Mouse (Mus musculus) neural tube, embryonic 12.5 days (tissue): Measurements from ENCODE around the gene D430041D05Rik. TPM values are rescaled to one million over a fixed set of nuclear protein-coding genes. Genes with fewer than 3 reads are reported as not detected.

Experiments
- ATAC-seq: fragments of 200-750 bp; cut with Nextera tagmentation; 2 replicates; pipeline ENCODE4 v1.8.0; 2017; ENCODE audit warnings: low read depth, mild to moderate bottlenecking, moderate TSS enrichment, moderate library complexity; ENCODE audit not compliant: low FRiP score
- H3K27ac ChIP-seq: fragments of 300-500 bp; sonication (generic); 2 replicates; pipeline ENCODE4 v1.5.1; 2016
- H3K27me3 ChIP-seq: fragments of 300-500 bp; sonication (generic); replicated peaks from 2 replicates; pipeline ENCODE4 v1.6.1; 2016; ENCODE audit warnings: mild to moderate bottlenecking
- H3K36me3 ChIP-seq: fragments of 300-500 bp; sonication (generic); 2 replicates; pipeline ENCODE4 v1.6.1; 2016; ENCODE audit warnings: mild to moderate bottlenecking
- H3K4me1 ChIP-seq: fragments of 300-500 bp; sonication (generic); 2 replicates; pipeline ENCODE4 v1.6.1; 2016
- H3K4me2 ChIP-seq: fragments of 300-500 bp; sonication (generic); replicated peaks from 2 replicates; pipeline ENCODE4 v1.6.1; 2016; ENCODE audit warnings: mild to moderate bottlenecking
- H3K4me3 ChIP-seq: fragments of 300-500 bp; sonication (generic); 2 replicates; pipeline ENCODE4 v1.5.1; 2016
- H3K9ac ChIP-seq: fragments of 300-500 bp; sonication (generic); 2 replicates; pipeline ENCODE4 v1.6.1; 2016; ENCODE audit warnings: mild to moderate bottlenecking
- H3K9me3 ChIP-seq: fragments of 300-500 bp; sonication (generic); 2 replicates; pipeline ENCODE4 v1.6.1; 2016; ENCODE audit warnings: mild to moderate bottlenecking
- WGBS: fragments of 180-500 bp; shearing (Covaris S2); methylation state at CpG from one replicate; pipeline ENCODE4 v1.1.7; 2016; 5-methylcytosine and 5-hydroxymethylcytosine counted together
- polyA plus RNA-seq: library from polyadenylated mRNA; unstranded; fragments of >200 nt; fragmentation: Nextera tagmentation; extraction: Ambion mirVana; gene quantifications from 2 replicates; pipeline ENCODE4 v1.2.1, GENCODE M21; 2016

Gene D430041D05Rik
- polyA plus RNA-seq, 1 experiment from 2014 or later, result 4.7 TPM

DNA sequence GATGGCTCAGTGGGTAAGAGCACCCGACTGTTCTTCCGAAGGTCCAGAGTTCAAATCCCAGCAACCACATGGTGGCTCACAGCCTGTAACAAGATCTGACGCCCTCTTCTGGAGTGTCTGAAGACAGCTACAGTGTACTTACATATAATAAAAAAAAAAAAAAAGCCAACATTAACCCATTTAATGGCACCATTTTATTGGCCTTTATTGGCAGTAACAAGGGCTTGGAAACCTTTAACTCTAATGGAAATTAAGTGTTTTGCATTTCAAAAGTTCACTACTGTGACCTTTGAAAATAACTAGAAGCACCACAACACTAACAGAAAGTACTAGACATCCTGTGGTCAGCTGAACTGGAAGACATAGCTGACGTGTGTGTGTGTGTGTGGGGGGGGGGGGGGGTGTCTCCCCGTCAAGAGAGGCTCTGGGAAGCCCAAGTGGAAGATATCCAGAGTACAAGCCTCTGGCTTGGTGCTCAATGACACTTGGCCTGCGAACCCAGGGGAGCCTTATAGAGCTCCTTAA lies 39.1 kb downstream of the D430041D05Rik start:
- no peak overlapping the region for H3K4me2 ChIP-seq
- peaks cover 16% of the 10 kb centered on the region for H3K4me1 ChIP-seq
- no peak overlapping the region for H3K4me3 ChIP-seq
- no peak overlapping the region for H3K27ac ChIP-seq
- H3K27me3 ChIP-seq, result no peaks in the 10 kb centered on the region
- ATAC-seq, result no peak
- no peak overlapping the region for H3K9ac ChIP-seq
- no peaks in the 10 kb centered on the region for H3K36me3 ChIP-seq
- 67% methylated on average over 6 of the region's 6 CpGs for WGBS
- no peaks in the 10 kb centered on the region for H3K9me3 ChIP-seq

DNA sequence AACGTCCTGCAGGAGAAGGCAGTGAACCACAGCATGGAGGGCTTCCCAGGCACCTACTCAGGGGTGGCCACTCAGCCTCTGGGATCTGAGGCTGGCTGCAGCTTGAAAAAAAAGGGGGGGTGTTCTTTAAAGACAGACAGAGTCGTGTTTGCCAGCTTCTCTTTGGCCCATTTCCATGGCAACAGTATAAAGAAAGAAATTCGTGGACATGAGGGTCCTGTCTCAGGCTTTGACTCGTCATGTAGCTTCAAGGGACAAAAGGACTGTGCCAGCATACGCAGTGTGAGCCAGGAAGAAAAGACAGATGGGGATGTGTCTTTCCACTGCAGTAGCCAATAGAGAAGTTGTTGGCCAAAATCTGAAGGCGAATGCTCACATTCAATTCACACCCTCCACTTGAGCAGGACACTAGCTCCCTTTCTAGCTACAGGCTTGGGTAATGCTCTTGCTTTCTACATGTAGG lies 42.9 kb downstream of the D430041D05Rik start:
- H3K36me3 ChIP-seq, result no peaks in the 10 kb centered on the region
- no peak overlapping the region for H3K4me3 ChIP-seq
- H3K27ac ChIP-seq, result no peak overlapping the region
- peaks cover 16% of the 10 kb centered on the region for H3K4me1 ChIP-seq
- no peak overlapping the region for H3K9ac ChIP-seq
- 0 out of 2 replicates have a peak overlapping the region, but pooled peaks have one; percentile 9 for H3K4me2 ChIP-seq
- WGBS, result 11% methylated on average over 6 of the region's 6 CpGs
- peak; percentile 89 for ATAC-seq
- no peaks in the 10 kb centered on the region for H3K9me3 ChIP-seq
- H3K27me3 ChIP-seq, result no peaks in the 10 kb centered on the region

DNA sequence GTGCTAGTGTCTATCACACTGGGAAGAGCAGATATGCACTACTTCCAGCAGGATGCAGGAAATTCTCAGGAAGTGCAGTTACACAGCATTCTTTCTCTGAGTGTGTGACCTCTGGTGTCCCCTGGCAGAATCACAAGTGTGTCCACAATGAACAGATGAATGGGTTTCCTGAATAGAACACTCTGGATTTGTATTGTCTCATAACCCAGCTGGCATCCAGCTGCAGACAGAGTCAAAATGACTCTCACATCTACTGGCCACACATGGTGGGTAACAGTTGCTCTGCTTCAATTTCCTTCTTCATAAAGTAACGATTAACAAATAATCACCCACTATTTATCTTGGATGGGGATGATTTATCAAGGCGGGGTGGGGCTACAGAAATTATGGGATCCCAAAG lies 43.5 kb downstream of the D430041D05Rik start:
- H3K9ac ChIP-seq, result no peak overlapping the region
- ATAC-seq, result peak; percentile 48; the same call in 1 of the 2 replicates
- no peaks in the 10 kb centered on the region for H3K36me3 ChIP-seq
- no peaks in the 10 kb centered on the region for H3K27me3 ChIP-seq
- H3K4me1 ChIP-seq, result peaks cover 16% of the 10 kb centered on the region
- no peaks in the 10 kb centered on the region for H3K9me3 ChIP-seq
- H3K4me2 ChIP-seq, result no peak overlapping the region
- WGBS, result 70% methylated on average over 2 of the region's 2 CpGs
- no peak overlapping the region for H3K27ac ChIP-seq
- H3K4me3 ChIP-seq, result no peak overlapping the region

GRCm38 (mm10) chr2:104359305-104359704 lies 51.5 kb downstream of the D430041D05Rik start:
- H3K4me1 ChIP-seq, result no peaks in the 10 kb centered on the region
- ATAC-seq, result no peak
- no peaks in the 10 kb centered on the region for H3K9me3 ChIP-seq
- H3K4me2 ChIP-seq, result no peak overlapping the region
- no peak overlapping the region for H3K27ac ChIP-seq
- no peak overlapping the region for H3K4me3 ChIP-seq
- no peak overlapping the region for H3K9ac ChIP-seq
- H3K27me3 ChIP-seq, result no peaks in the 10 kb centered on the region
- WGBS, result 87% methylated on average over 3 of the region's 3 CpGs
- H3K36me3 ChIP-seq, result no peaks in the 10 kb centered on the region

GRCm38 (mm10) chr2:104358881-104359280 lies 51.9 kb downstream of the D430041D05Rik start:
- Histone ChIP-seq H3K9ac (no peak overlapping the region), H3K4me3 (no peak overlapping the region), H3K4me1 (no peaks in the 10 kb centered on the region), H3K36me3 (no peaks in the 10 kb centered on the region), H3K27me3 (no peaks in the 10 kb centered on the region), H3K27ac (no peak overlapping the region), H3K4me2 (no peak overlapping the region), H3K9me3 (no peaks in the 10 kb centered on the region)
- 90% methylated on average over 1 of the region's 1 CpGs for WGBS
- ATAC-seq, result no peak

GRCm38 (mm10) chr2:104356531-104356930 lies 54.3 kb downstream of the D430041D05Rik start:
- no peaks in the 10 kb centered on the region for H3K4me1 ChIP-seq
- no peak overlapping the region for H3K4me2 ChIP-seq
- ATAC-seq, result no peak
- no peaks in the 10 kb centered on the region for H3K36me3 ChIP-seq
- H3K27ac ChIP-seq, result no peak overlapping the region
- 86% methylated on average over 4 of the region's 4 CpGs for WGBS
- no peak overlapping the region for H3K4me3 ChIP-seq
- no peaks in the 10 kb centered on the region for H3K27me3 ChIP-seq
- H3K9ac ChIP-seq, result no peak overlapping the region
- no peaks in the 10 kb centered on the region for H3K9me3 ChIP-seq

GRCm38 (mm10) chr2:104354117-104354516 lies 56.7 kb downstream of the D430041D05Rik start:
- no peak for ATAC-seq
- H3K4me2 ChIP-seq, result no peak overlapping the region
- no peak overlapping the region for H3K4me3 ChIP-seq
- H3K36me3 ChIP-seq, result no peaks in the 10 kb centered on the region
- H3K4me1 ChIP-seq, result no peaks in the 10 kb centered on the region
- no peaks in the 10 kb centered on the region for H3K9me3 ChIP-seq
- no peak overlapping the region for H3K9ac ChIP-seq
- no peaks in the 10 kb centered on the region for H3K27me3 ChIP-seq
- H3K27ac ChIP-seq, result no peak overlapping the region

DNA sequence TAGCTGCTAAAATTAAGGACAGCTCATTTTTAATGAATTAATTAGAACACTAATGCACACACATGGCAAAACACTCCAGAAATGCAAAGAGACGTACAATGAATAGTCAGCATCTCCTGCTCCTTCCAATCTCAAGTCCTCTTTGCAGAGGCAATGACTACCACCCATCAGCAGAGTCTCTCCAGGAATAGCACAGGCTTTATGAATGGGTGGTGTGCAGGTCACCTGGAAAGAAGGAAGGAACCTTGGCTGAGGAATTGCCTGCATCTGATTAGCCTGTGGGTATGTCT lies 58.7 kb downstream of the D430041D05Rik start:
- H3K4me3 ChIP-seq, result no peak overlapping the region
- no peak overlapping the region for H3K4me2 ChIP-seq
- 87% methylated on average over 1 of the region's 1 CpGs for WGBS
- H3K27me3 ChIP-seq, result no peaks in the 10 kb centered on the region
- no peaks in the 10 kb centered on the region for H3K36me3 ChIP-seq
- no peak for ATAC-seq
- no peak overlapping the region for H3K9ac ChIP-seq
- H3K27ac ChIP-seq, result no peak overlapping the region
- no peaks in the 10 kb centered on the region for H3K9me3 ChIP-seq
- H3K4me1 ChIP-seq, result no peaks in the 10 kb centered on the region

DNA sequence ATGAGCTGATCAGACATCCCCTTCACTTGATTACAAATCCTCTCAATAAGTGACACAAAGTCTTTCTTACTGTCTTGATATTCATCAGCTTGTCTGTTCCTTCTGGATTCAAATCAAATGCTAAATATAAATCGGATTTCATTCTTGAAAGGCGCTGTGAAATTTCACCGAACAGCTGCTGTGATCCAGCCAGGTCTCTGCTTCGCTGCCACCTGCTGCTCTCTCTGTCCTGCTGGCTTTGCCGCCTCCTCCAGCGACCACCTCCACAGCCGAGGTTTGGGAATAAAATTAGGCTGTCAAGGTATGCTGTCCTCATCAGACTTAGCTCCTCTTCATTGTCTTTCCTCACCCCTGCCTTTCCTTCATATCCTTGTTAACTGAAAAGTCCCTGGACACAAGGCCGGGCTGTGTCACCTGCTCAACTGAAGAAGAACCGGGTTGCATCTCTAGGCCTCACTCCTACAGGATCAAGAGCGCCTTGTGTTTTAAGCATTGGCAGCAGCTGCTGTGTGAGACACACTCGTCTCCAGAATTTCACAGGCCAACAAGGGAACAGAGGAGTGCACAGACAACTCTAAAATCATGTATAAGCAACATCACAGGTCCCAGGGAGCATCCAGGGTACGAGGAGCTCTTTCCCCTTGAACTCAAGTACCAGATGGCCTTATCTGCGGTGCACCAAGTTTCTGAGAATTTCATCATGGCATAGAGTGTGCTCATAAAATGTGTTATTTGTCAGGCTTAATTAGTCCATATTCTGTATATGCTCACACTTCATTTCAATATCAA lies 59.2 kb downstream of the D430041D05Rik start:
- H3K4me3 ChIP-seq, result no peak overlapping the region
- no peaks in the 10 kb centered on the region for H3K4me1 ChIP-seq
- no peak for ATAC-seq
- WGBS, result 82% methylated on average over 13 of the region's 13 CpGs
- no peaks in the 10 kb centered on the region for H3K9me3 ChIP-seq
- no peaks in the 10 kb centered on the region for H3K36me3 ChIP-seq
- H3K9ac ChIP-seq, result no peak overlapping the region
- no peaks in the 10 kb centered on the region for H3K27me3 ChIP-seq
- H3K4me2 ChIP-seq, result no peak overlapping the region
- no peak overlapping the region for H3K27ac ChIP-seq

- Histone ChIP-seq H3K27ac (no peak overlapping the region), H3K27me3 (no peaks in the 10 kb centered on the region), H3K36me3 (no peaks in the 10 kb centered on the region), H3K4me2 (no peak overlapping the region), H3K4me1 (peaks cover 16% of the 10 kb centered on the region), H3K9ac (no peak overlapping the region), H3K9me3 (no peaks in the 10 kb centered on the region), H3K4me3 (no peak overlapping the region)
- ATAC-seq, result no peak
Measured at GRCm38 (mm10) chr2:104337619-104338018, 73.2 kb downstream of the D430041D05Rik start.

DNA sequence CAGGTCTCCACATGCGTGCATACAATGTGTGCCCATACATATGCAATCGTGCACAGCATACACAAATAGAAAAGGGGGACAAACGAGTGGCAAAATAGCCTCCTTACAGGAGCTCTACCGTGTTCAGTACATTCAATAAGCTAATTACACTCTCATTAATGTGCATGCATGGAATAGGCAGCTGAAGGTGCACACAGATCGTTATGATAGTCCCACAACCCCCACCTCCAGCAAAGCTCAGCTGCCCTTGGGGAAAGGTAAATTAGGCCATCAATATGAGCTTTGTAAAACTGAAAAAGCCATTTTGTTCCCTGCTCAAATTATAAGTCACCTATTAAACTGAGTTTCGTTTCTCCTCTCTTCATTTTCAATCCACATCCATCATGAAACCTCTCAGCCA lies 75.0 kb downstream of the D430041D05Rik start:
- Histone ChIP-seq H3K4me1 (peaks cover 16% of the 10 kb centered on the region), H3K27me3 (no peaks in the 10 kb centered on the region), H3K9ac (no peak overlapping the region), H3K27ac (no peak overlapping the region), H3K9me3 (no peaks in the 10 kb centered on the region), H3K4me2 (no peak overlapping the region), H3K4me3 (no peak overlapping the region), H3K36me3 (no peaks in the 10 kb centered on the region)
- no peak for ATAC-seq
- 63% methylated on average over 6 of the region's 6 CpGs for WGBS

GRCm38 (mm10) chr2:104333952-104334351 lies 76.9 kb downstream of the D430041D05Rik start:
- Histone ChIP-seq H3K36me3 (no peaks in the 10 kb centered on the region), H3K9me3 (no peaks in the 10 kb centered on the region), H3K9ac (no peak overlapping the region), H3K27me3 (no peaks in the 10 kb centered on the region), H3K4me1 (peaks cover 16% of the 10 kb centered on the region), H3K4me3 (no peak overlapping the region), H3K4me2 (no peak overlapping the region), H3K27ac (no peak overlapping the region)
- WGBS, result 70% methylated on average over 5 of the region's 5 CpGs
- ATAC-seq, result no peak

DNA sequence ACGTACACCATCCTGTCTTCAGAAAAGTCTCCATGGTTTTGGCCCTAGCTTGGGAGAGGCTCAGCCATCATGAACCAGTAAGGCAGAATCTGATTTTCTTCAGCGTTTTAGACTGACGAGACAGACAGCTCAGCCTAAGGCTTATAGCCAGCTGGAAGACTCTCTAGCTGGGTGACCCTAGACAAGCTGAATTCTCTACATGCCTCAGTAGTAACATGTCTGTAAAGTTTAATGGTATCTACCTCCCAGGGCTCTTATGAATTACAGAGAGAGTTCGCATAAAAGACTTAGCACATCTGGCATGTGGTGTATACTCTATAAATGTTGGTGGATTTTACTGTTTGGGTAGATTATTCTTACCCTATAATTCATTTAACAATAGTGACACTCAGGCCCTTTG lies 78.1 kb downstream of the D430041D05Rik start:
- H3K4me1 ChIP-seq, result peaks cover 16% of the 10 kb centered on the region
- no peak overlapping the region for H3K27ac ChIP-seq
- H3K36me3 ChIP-seq, result no peaks in the 10 kb centered on the region

More for the DNA sequence above, 78.1 kb downstream of the D430041D05Rik start:
- Histone ChIP-seq H3K27me3 (no peaks in the 10 kb centered on the region), H3K9me3 (no peaks in the 10 kb centered on the region), H3K4me3 (no peak overlapping the region), H3K9ac (no peak overlapping the region), H3K4me2 (no peak overlapping the region)
- no peak for ATAC-seq
- 79% methylated on average over 4 of the region's 4 CpGs for WGBS
